Mouse (Mus musculus) thymus, adult 2 months (tissue): ENCODE measurements around the gene Fkbp5.

Experiments
- CTCF ChIP-seq: fragments of 200-500 bp; IDR thresholded peaks from 2 replicates; pipeline ENCODE4 v1.5.1; 2012; ENCODE audit warnings: mild to moderate bottlenecking, control low read depth, low read length, moderate library complexity, borderline replicate concordance; ENCODE audit not compliant: control insufficient read depth, poor library complexity, insufficient read depth; ENCODE audit errors: extremely low read depth
- POLR2A ChIP-seq: fragments of 200-500 bp; IDR thresholded peaks from 2 replicates; pipeline ENCODE4 v1.6.1; 2012; ENCODE audit warnings: mild to moderate bottlenecking, low read length, control low read depth, moderate library complexity; ENCODE audit not compliant: control insufficient read depth, poor library complexity, insufficient read depth; ENCODE audit errors: extremely low read depth

DNA sequence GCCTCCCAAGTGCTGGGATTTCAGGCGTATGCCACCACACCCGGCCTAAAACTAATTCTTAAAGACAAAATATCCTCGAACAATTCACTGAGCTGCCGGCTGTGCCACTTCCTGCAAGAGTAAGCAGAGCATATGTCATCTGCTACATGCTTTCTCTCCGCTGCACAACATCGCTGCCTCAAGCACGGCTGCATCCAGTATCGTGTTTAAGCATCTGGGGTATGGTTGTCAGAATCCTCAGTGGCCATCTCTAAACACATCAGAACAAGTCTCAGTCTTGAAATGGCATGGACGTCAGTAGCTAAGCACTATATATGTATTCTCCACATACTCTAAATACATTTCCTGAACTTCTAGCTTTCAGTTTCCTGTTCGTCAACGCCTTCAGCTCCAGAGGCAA, 49.6 kb downstream of the Fkbp5 start:
- TF ChIP-seq CTCF (no peak), POLR2A (no peak)
